Mouse (Mus musculus) neural tube, embryonic 12.5 days (tissue): ENCODE results near the gene Adipoq. TPM values are rescaled to one million over a fixed set of nuclear protein-coding genes. Genes with fewer than 3 reads are reported as not detected.

ENCODE experiments used
- ATAC-seq: fragments of 200-750 bp; cut with Nextera tagmentation; 2 replicates; pipeline ENCODE4 v1.8.0; 2017; ENCODE audit warnings: low read depth, mild to moderate bottlenecking, moderate TSS enrichment, moderate library complexity; ENCODE audit not compliant: low FRiP score
- H3K27ac ChIP-seq: fragments of 300-500 bp; sonication (generic); 2 replicates; pipeline ENCODE4 v1.5.1; 2016
- H3K27me3 ChIP-seq: fragments of 300-500 bp; sonication (generic); replicated peaks from 2 replicates; pipeline ENCODE4 v1.6.1; 2016; ENCODE audit warnings: mild to moderate bottlenecking
- H3K36me3 ChIP-seq: fragments of 300-500 bp; sonication (generic); 2 replicates; pipeline ENCODE4 v1.6.1; 2016; ENCODE audit warnings: mild to moderate bottlenecking
- H3K4me1 ChIP-seq: fragments of 300-500 bp; sonication (generic); 2 replicates; pipeline ENCODE4 v1.6.1; 2016
- H3K4me2 ChIP-seq: fragments of 300-500 bp; sonication (generic); replicated peaks from 2 replicates; pipeline ENCODE4 v1.6.1; 2016; ENCODE audit warnings: mild to moderate bottlenecking
- H3K4me3 ChIP-seq: fragments of 300-500 bp; sonication (generic); 2 replicates; pipeline ENCODE4 v1.5.1; 2016
- H3K9ac ChIP-seq: fragments of 300-500 bp; sonication (generic); 2 replicates; pipeline ENCODE4 v1.6.1; 2016; ENCODE audit warnings: mild to moderate bottlenecking
- H3K9me3 ChIP-seq: fragments of 300-500 bp; sonication (generic); 2 replicates; pipeline ENCODE4 v1.6.1; 2016; ENCODE audit warnings: mild to moderate bottlenecking
- WGBS: fragments of 180-500 bp; shearing (Covaris S2); methylation state at CpG from one replicate; pipeline ENCODE4 v1.1.7; 2016; 5-methylcytosine and 5-hydroxymethylcytosine counted together
- polyA plus RNA-seq: library from polyadenylated mRNA; unstranded; fragments of >200 nt; fragmentation: Nextera tagmentation; extraction: Ambion mirVana; gene quantifications from 2 replicates; pipeline ENCODE4 v1.2.1, GENCODE M21; 2016

The Adipoq gene
- polyA plus RNA-seq, 1 experiment from 2014 or later, result not detected

- Histone ChIP-seq H3K9ac (no peak overlapping the region), H3K4me3 (no peak overlapping the region), H3K9me3 (no peaks in the 10 kb centered on the region), H3K27ac (no peak overlapping the region), H3K4me2 (no peak overlapping the region), H3K36me3 (no peaks in the 10 kb centered on the region), H3K4me1 (no peaks in the 10 kb centered on the region), H3K27me3 (no peaks in the 10 kb centered on the region)
- ATAC-seq, result no peak
- 89% methylated on average over 8 of the region's 8 CpGs for WGBS
Measured at GRCm38 (mm10) chr16:23149396-23149795, 3.1 kb downstream of the Adipoq start.

DNA sequence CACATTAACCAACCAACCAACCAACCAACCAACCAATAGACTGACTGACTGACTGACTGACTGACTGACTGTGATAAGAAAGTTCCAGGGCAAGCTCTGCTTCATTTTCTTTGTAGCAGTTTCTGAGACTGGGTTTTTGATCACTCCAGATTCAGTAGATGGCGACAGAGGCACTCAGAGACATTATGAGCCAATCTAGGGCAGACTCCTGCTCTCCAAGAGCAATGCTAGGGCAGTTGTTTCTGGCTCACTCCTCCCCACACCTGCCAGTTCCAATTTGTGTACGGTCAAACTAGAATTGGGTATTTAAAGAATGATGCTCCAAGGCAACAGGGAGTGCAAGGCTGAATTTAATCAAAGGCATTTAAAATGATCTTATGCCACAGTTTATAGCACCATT, 5.1 kb downstream of the Adipoq start:
- Histone ChIP-seq H3K4me3 (no peak overlapping the region), H3K4me1 (no peaks in the 10 kb centered on the region), H3K9me3 (no peaks in the 10 kb centered on the region), H3K4me2 (no peak overlapping the region), H3K9ac (no peak overlapping the region), H3K27ac (no peak overlapping the region), H3K27me3 (no peaks in the 10 kb centered on the region), H3K36me3 (no peaks in the 10 kb centered on the region)
- ATAC-seq, result no peak
- WGBS, result 31% methylated on average over 2 of the region's 2 CpGs

GRCm38 (mm10) chr16:23154261-23154660, 7.9 kb downstream of the Adipoq start:
- no peak overlapping the region for H3K4me3 ChIP-seq
- H3K9me3 ChIP-seq, result no peaks in the 10 kb centered on the region
- no peaks in the 10 kb centered on the region for H3K27me3 ChIP-seq
- H3K36me3 ChIP-seq, result no peaks in the 10 kb centered on the region
- H3K4me2 ChIP-seq, result no peak overlapping the region
- H3K9ac ChIP-seq, result no peak overlapping the region
- no peak overlapping the region for H3K27ac ChIP-seq
- WGBS, result 68% methylated on average over 5 of the region's 5 CpGs
- H3K4me1 ChIP-seq, result no peaks in the 10 kb centered on the region
- no peak for ATAC-seq

GRCm38 (mm10) chr16:23157013-23157412, 10.7 kb downstream of the Adipoq start:
- Histone ChIP-seq H3K4me3 (no peak overlapping the region), H3K36me3 (no peaks in the 10 kb centered on the region), H3K27ac (no peak overlapping the region), H3K4me1 (no peaks in the 10 kb centered on the region), H3K4me2 (no peak overlapping the region), H3K9ac (no peak overlapping the region), H3K27me3 (no peaks in the 10 kb centered on the region), H3K9me3 (no peaks in the 10 kb centered on the region)
- ATAC-seq, result no peak
- 92% methylated on average over 13 of the region's 13 CpGs for WGBS

- ATAC-seq, result no peak
- H3K9ac ChIP-seq, result no peak overlapping the region
- H3K27ac ChIP-seq, result no peak overlapping the region
- no peaks in the 10 kb centered on the region for H3K36me3 ChIP-seq
- no peaks in the 10 kb centered on the region for H3K27me3 ChIP-seq
- WGBS, result 90% methylated on average over 7 of the region's 7 CpGs
- no peak overlapping the region for H3K4me3 ChIP-seq
- no peaks in the 10 kb centered on the region for H3K9me3 ChIP-seq
- H3K4me2 ChIP-seq, result no peak overlapping the region
- H3K4me1 ChIP-seq, result no peaks in the 10 kb centered on the region
Measured at GRCm38 (mm10) chr16:23158292-23158691, 12.0 kb downstream of the Adipoq start.

DNA sequence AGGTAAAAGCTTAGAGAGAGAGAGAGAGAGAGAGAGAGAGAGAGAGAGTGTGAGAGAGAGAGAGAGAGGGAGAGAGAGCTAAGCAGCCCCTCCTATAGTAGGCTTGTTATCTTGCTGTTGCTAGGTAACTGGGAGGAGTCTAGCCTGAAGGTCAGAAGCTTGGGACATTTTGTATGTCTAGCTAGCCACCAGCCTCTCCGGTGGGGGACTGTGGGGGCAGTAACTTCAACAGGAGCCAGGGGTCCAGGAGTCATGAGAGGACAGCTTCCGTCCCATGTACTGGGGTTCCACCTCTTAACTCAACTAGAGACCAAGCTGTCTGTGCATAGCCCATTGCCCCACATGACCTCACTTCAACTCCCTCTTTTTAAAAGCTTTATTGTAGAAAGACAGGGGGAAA, 12.6 kb downstream of the Adipoq start:
- no peak for ATAC-seq
- Histone ChIP-seq H3K4me3 (no peak overlapping the region), H3K36me3 (no peaks in the 10 kb centered on the region), H3K27me3 (no peaks in the 10 kb centered on the region), H3K9ac (no peak overlapping the region), H3K9me3 (no peaks in the 10 kb centered on the region), H3K27ac (no peak overlapping the region), H3K4me1 (no peaks in the 10 kb centered on the region), H3K4me2 (no peak overlapping the region)
- WGBS, result 67% methylated on average over 2 of the region's 2 CpGs

DNA sequence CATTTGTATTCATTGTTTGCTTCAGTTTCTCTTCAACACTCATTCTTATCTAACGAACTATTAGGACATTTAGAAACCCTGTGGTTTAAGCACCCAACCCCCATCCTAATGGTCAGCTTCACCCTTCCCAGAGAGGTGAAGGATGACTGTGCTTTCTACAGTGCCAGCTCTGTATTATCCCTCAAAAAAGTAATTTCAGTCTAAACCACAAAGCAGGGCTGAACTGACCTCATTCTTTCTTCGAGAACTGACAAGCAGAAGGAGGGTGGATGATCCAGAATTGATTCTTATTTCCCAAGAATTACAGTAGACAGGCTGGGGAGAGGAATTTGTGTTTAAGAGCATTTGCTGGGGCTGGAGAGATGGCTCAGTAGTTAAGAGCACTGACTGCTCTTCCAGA, 13.4 kb downstream of the Adipoq start:
- Histone ChIP-seq H3K4me2 (no peak overlapping the region), H3K36me3 (no peaks in the 10 kb centered on the region), H3K27ac (no peak overlapping the region), H3K9me3 (no peaks in the 10 kb centered on the region), H3K9ac (no peak overlapping the region), H3K4me3 (no peak overlapping the region), H3K4me1 (no peaks in the 10 kb centered on the region), H3K27me3 (no peaks in the 10 kb centered on the region)
- no peak for ATAC-seq
- WGBS, result 72% methylated on average over 2 of the region's 2 CpGs

DNA sequence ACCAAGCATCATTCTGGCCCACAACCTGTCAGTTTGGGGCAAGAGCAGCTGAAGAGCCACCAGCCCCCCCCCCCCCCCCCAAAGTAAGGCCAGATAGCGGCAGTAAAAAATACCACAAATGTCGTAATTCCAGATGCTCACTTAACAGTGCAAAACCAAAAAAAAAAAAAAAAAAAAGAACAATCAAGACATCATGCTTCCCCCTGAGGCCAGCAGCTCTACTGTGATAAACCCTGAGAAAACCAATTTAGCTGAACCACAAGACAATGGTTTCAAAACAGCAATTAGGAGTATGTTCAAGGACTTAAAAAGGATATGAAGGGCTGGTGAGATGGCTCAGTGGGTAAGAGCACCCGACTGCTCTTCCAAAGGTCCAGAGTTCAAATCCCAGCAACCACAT, 15.8 kb downstream of the Adipoq start:
- no peak overlapping the region for H3K27ac ChIP-seq
- H3K4me1 ChIP-seq, result no peaks in the 10 kb centered on the region
- no peak for ATAC-seq
- no peaks in the 10 kb centered on the region for H3K27me3 ChIP-seq
- H3K36me3 ChIP-seq, result no peaks in the 10 kb centered on the region
- no peak overlapping the region for H3K4me3 ChIP-seq
- no peak overlapping the region for H3K9ac ChIP-seq
- 78% methylated on average over 3 of the region's 3 CpGs for WGBS
- no peak overlapping the region for H3K4me2 ChIP-seq
- H3K9me3 ChIP-seq, result no peaks in the 10 kb centered on the region

DNA sequence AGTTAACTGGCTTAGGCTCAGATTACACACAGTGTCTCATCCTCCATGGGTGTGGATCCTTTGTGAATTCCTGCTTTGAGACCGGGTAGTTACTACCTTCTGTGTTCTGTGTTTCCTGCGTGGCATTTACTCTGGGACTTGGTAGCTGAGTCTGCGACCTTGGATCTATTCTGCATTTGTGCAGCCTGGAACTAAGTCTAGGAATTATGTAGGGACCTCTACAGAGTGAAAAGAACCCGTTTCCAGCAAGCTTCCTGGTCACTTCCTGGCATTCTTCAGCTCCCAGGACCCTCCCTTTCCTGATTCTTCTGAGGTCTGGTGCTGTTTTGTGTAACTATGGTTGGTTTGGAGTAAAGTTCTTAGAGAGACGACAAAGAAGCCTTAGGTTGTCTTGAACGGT, 18.1 kb downstream of the Adipoq start:
- H3K9ac ChIP-seq, result no peak overlapping the region
- WGBS, result 79% methylated on average over 6 of the region's 6 CpGs
- H3K9me3 ChIP-seq, result no peaks in the 10 kb centered on the region
- no peak overlapping the region for H3K4me3 ChIP-seq
- no peak overlapping the region for H3K27ac ChIP-seq
- H3K4me2 ChIP-seq, result no peak overlapping the region
- no peak for ATAC-seq
- no peaks in the 10 kb centered on the region for H3K27me3 ChIP-seq
- no peaks in the 10 kb centered on the region for H3K36me3 ChIP-seq
- no peaks in the 10 kb centered on the region for H3K4me1 ChIP-seq

DNA sequence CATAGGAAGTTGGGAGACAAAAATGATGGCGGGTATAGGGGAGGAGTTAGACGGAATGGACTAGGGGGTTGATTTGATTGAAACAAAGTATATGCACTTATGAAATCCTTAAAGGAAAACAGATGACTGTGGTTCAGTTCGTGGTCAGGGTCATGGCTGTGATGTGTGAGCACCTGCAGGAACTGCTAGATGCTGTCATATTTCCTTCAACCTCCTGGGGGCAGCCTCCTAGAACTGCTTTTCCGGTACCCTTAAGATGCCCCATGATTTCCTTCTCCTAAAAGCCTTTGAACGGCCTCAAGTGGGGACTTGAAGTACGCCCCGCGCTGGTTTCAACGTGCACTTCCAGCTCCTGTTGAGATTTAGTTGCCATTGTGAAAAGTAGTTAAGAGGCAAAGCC, 19.1 kb downstream of the Adipoq start:
- WGBS, result 73% methylated on average over 9 of the region's 9 CpGs
- H3K36me3 ChIP-seq, result no peaks in the 10 kb centered on the region
- no peaks in the 10 kb centered on the region for H3K9me3 ChIP-seq
- no peak overlapping the region for H3K4me3 ChIP-seq
- H3K4me1 ChIP-seq, result no peaks in the 10 kb centered on the region
- no peak for ATAC-seq
- no peaks in the 10 kb centered on the region for H3K27me3 ChIP-seq
- H3K4me2 ChIP-seq, result no peak overlapping the region
- no peak overlapping the region for H3K9ac ChIP-seq
- no peak overlapping the region for H3K27ac ChIP-seq

- no peaks in the 10 kb centered on the region for H3K4me1 ChIP-seq
- H3K4me3 ChIP-seq, result no peak overlapping the region
- H3K9me3 ChIP-seq, result no peaks in the 10 kb centered on the region
- ATAC-seq, result no peak
- no peak overlapping the region for H3K27ac ChIP-seq
- no peak overlapping the region for H3K4me2 ChIP-seq
- WGBS, result 88% methylated on average over 1 of the region's 1 CpGs
- no peaks in the 10 kb centered on the region for H3K27me3 ChIP-seq
- no peaks in the 10 kb centered on the region for H3K36me3 ChIP-seq
- no peak overlapping the region for H3K9ac ChIP-seq
Measured at GRCm38 (mm10) chr16:23166646-23167045, 20.3 kb downstream of the Adipoq start.

- H3K36me3 ChIP-seq, result no peaks in the 10 kb centered on the region
- no peak for ATAC-seq
- H3K4me3 ChIP-seq, result no peak overlapping the region
- H3K9ac ChIP-seq, result no peak overlapping the region
- no peak overlapping the region for H3K27ac ChIP-seq
- no peak overlapping the region for H3K4me2 ChIP-seq
- WGBS, result 83% methylated on average over 5 of the region's 5 CpGs
- no peaks in the 10 kb centered on the region for H3K9me3 ChIP-seq
- H3K4me1 ChIP-seq, result no peaks in the 10 kb centered on the region
- no peaks in the 10 kb centered on the region for H3K27me3 ChIP-seq
Measured at GRCm38 (mm10) chr16:23167079-23167478, 20.7 kb downstream of the Adipoq start.

GRCm38 (mm10) chr16:23170813-23171212, 24.5 kb downstream of the Adipoq start:
- Histone ChIP-seq H3K4me1 (no peaks in the 10 kb centered on the region), H3K4me3 (no peak overlapping the region), H3K9ac (no peak overlapping the region), H3K4me2 (no peak overlapping the region), H3K36me3 (no peaks in the 10 kb centered on the region), H3K27me3 (no peaks in the 10 kb centered on the region), H3K27ac (no peak overlapping the region), H3K9me3 (no peaks in the 10 kb centered on the region)
- 92% methylated on average over 3 of the region's 3 CpGs for WGBS
- ATAC-seq, result no peak

GRCm38 (mm10) chr16:23173904-23174303, 27.6 kb downstream of the Adipoq start:
- H3K27ac ChIP-seq, result no peak overlapping the region
- no peak overlapping the region for H3K4me2 ChIP-seq
- H3K4me3 ChIP-seq, result no peak overlapping the region
- ATAC-seq, result no peak
- 93% methylated on average over 5 of the region's 5 CpGs for WGBS
- no peaks in the 10 kb centered on the region for H3K27me3 ChIP-seq
- H3K9ac ChIP-seq, result no peak overlapping the region
- no peaks in the 10 kb centered on the region for H3K36me3 ChIP-seq
- H3K4me1 ChIP-seq, result no peaks in the 10 kb centered on the region
- H3K9me3 ChIP-seq, result no peaks in the 10 kb centered on the region
